Mouse (Mus musculus): ENCODE data around the gene Arhgap21.
"Not testable (repeated sequence)": the region's sequence is repeated elsewhere in the genome, so short reads cannot be mapped to it uniquely, and the experiment has no call there.

The Arhgap21 gene

DNA sequence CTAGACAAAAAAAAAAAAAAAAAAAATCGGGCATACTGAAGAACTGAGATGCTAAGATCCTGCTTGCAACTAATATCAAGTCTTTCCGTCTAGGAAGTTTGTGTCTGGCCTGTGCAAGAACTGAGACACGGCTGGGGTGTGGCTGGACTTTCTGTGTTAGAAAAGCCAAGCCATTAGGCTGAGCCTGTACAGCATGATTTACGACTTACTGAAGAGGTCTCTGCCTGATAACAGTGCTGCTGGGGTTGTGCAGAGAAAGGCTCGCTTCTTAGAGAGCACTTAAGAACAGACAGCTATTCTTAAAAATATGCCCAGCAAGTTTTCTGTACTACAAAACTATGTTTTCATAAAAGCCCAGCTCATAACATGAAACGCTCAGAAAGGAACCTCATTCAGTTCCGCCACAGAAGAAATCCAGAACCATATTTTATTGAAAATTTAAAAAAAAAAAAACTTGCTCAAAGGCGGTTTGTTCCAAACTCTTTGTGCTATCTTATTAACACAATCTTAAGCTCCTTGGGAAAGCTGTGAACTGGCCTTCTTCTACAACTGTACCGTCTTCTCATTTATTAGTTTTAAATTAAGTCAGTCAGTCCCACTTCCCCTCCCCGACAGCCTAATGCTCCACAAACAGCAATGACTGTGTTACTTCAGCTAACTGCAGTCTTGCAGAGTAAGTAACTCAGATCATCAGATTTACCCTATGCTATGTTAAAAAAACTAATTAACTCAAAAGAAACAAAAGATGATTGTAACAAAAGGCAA is 26.1 kb downstream of the Arhgap21 start:
- DNase-seq (ENCODE audit: inconsistent age in 2 of 2, low spot score in 1 of 2), result peak in 1 of 2 experiments; percentile 66

GRCm38 (mm10) chr2:20941105-20941504 is 27.6 kb downstream of the Arhgap21 start:
- DNase-seq (ENCODE audit: inconsistent age in 2 of 2, low spot score in 1 of 2), result no peak

GRCm38 (mm10) chr2:20939367-20939766 is 29.3 kb downstream of the Arhgap21 start:
- no peak for DNase-seq (ENCODE audit: inconsistent age in 2 of 2, low spot score in 1 of 2)

DNA sequence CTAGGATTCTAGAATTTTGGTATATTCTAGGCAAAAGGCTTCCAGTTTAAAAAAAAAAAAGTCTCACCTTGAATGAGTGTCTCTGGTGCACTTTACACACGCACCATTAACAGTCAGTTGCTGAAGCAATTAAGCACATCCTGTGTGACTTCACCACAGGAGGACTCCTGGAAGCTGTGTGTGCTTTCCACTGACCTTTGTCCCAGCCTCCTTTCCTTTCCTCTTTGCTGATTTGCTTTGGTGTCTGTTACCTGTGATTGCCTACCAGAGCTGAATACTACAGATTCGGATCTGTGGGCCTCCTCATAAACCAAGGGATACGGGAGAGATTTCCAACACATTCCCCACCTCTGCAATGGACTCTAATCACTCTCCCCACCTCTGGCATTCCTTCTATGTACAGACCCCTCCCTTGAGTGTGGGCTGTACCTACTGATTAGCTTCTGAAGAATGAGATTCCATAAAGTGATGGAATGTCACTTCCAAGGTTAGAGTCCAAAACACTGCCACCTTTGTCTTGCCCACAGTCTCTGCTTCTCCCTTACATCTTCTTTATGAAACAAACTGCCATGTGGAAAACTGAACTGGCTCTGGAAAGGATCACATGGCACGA is 32.0 kb downstream of the Arhgap21 start:
- no peak for DNase-seq (ENCODE audit: inconsistent age in 2 of 2, low spot score in 1 of 2)

- no peak for DNase-seq (ENCODE audit: inconsistent age in 2 of 2, low spot score in 1 of 2)
These were observed 34.3 kb downstream of the Arhgap21 start for GRCm38 (mm10) chr2:20934406-20934805.

GRCm38 (mm10) chr2:20932748-20933313 is 35.9 kb downstream of the Arhgap21 start:
- DNase-seq (ENCODE audit: inconsistent age in 2 of 2, low spot score in 1 of 2), result no peak

GRCm38 (mm10) chr2:20931761-20932160 is 36.9 kb downstream of the Arhgap21 start:
- DNase-seq (ENCODE audit: inconsistent age in 2 of 2, low spot score in 1 of 2), result not testable (repeated sequence)

DNA sequence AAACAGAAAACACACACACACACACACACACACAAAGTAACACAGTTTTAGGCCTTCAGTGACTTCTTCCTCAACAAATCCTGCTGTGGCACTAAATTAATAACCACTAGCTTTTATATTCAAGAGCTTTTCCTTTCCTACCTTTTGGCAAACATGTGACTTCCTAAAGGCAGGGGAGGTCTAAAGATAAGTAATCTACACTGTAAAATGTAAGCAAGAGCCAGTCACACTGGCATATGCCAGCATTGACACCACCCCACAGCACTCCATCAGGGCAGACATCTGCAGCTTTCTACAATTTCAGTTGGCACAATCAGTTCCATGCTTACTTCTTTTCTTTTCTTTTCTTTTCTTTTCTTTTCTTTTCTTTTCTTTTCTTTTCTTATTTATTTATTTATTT is 40.2 kb downstream of the Arhgap21 start:
- no peak for DNase-seq (ENCODE audit: inconsistent age in 2 of 2, low spot score in 1 of 2)

- no peak for DNase-seq (ENCODE audit: inconsistent age in 2 of 2, low spot score in 1 of 2)
These were observed 43.7 kb downstream of the Arhgap21 start for GRCm38 (mm10) chr2:20924938-20925337.

GRCm38 (mm10) chr2:20922366-20922765 is 46.3 kb downstream of the Arhgap21 start:
- DNase-seq (ENCODE audit: inconsistent age in 2 of 2, low spot score in 1 of 2), result peak in 1 of 2 experiments; percentile 64

DNA sequence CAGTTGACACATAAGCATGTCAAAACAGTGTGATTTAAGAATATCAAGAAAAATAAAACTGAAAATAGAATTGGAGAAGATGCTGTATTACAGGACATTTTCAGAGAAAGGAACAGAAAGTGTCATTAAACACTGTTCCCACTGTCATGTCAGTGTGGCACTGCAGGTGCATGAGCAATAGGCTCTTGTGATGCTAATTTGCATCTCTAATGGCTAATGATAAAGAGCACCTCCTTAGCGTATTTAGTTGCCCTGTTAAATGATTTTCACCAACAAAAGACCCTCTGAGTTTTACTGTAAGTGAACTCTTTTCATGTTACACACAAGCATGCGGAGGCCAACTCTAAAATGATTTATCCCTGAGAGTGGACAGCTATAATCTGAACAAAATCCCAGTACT is 47.1 kb downstream of the Arhgap21 start:
- DNase-seq (ENCODE audit: inconsistent age in 2 of 2, low spot score in 1 of 2), result no peak

- DNase-seq (ENCODE audit: inconsistent age in 2 of 2, low spot score in 1 of 2), result no peak
These were observed 47.7 kb downstream of the Arhgap21 start for GRCm38 (mm10) chr2:20921021-20921420.

GRCm38 (mm10) chr2:20914531-20915320 is 54.0 kb downstream of the Arhgap21 start:
- peak in 1 of 2 experiments; percentile 82 for DNase-seq (ENCODE audit: inconsistent age in 2 of 2, low spot score in 1 of 2)

DNA sequence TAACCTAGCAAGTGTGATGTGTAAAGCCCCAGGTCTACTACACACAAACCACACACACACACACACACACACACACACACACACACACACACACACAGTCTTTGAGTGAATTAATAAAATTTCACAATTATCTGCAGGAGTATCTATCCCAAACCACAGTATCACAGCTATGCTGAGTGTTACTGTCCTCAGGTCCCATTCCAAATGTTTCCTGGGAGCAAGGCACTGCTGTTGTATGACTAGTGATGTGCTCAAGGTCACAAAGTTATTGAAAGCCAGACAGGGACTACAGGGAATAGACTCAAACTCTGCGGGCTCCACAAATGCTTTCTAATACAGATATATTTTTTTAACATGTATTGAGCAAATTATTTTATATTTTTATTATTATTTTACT is 55.7 kb downstream of the Arhgap21 start:
- DNase-seq (ENCODE audit: inconsistent age in 2 of 2, low spot score in 1 of 2), result peak in 1 of 2 experiments; percentile 79

DNA sequence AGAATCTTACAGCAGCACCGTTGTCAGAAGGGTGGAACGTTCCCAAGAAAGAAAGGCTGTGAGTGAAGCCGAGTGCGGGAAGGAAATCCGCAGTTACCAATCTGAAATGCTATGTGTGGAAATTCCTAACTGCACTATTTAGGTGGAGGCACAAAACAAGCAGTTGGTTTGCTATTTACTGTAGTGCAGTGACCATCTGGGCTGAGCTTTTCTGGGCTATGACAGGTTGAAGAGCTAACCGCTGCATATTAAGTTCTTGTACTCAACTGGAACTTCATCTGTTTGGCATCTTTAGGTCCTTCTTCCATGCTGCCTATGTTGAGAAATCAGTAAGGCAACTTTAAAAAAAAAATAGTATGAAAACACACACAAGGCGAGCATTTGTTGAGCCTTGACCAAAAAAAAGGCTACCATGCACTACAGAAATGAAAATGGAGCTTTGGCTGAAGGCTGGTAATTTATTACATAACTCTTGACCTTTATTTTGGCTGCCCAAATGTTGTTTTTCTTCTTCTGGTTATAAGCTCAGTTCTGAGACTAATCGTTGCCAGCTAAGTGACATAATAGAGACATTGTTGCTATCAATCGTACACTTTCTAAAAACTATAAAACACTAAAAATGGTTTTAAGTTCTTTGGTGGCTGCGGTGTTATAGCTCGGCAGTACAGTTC is 56.2 kb downstream of the Arhgap21 start:
- peak in 1 of 2 experiments; percentile 81 for DNase-seq (ENCODE audit: inconsistent age in 2 of 2, low spot score in 1 of 2)

DNA sequence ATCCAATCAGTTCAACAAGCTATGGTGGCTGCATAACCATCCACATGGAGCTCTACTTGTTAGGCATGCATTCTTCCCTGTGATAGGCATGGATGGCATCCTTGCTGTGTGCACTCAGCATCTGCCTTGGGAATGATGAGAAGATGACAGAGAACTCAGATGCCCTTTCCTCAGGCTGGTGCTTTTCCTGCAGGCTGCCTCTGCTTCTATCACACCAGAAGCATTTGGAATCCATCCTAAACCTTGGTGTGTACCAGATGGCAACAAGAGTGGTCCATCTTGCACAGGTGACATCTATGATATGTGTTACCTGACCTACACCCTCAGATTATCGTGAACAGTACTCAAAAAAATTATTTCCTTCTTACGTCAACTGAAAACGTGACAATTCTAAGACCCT is 58.2 kb downstream of the Arhgap21 start:
- no peak for DNase-seq (ENCODE audit: inconsistent age in 2 of 2, low spot score in 1 of 2)

GRCm38 (mm10) chr2:20909404-20909803 is 59.3 kb downstream of the Arhgap21 start:
- peak; percentile 33 to 72 for DNase-seq (ENCODE audit: inconsistent age in 2 of 2, low spot score in 1 of 2)

DNA sequence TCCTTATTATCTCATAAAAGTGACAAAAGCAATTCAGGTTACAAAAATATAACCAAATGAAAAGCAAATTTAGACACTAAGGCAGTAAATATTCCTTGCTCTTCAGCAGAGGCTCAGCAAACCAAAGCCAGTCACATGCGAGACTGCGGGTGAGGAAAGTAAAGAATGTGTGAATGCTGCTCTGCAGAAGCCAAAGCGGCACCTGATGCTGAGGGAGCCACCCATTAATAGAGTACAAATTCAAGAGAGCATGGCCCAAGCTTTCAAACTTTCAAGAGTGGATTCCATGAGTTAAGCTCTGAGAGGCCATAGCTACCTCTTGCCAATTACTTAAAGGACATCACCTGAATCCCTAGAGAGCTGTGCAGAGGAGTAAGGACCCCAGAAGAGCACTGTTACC is 61.4 kb downstream of the Arhgap21 start:
- DNase-seq (ENCODE audit: inconsistent age in 2 of 2, low spot score in 1 of 2), result no peak

- no peak for DNase-seq (ENCODE audit: inconsistent age in 2 of 2, low spot score in 1 of 2)
These were observed 63.3 kb downstream of the Arhgap21 start for GRCm38 (mm10) chr2:20905411-20905810.

DNA sequence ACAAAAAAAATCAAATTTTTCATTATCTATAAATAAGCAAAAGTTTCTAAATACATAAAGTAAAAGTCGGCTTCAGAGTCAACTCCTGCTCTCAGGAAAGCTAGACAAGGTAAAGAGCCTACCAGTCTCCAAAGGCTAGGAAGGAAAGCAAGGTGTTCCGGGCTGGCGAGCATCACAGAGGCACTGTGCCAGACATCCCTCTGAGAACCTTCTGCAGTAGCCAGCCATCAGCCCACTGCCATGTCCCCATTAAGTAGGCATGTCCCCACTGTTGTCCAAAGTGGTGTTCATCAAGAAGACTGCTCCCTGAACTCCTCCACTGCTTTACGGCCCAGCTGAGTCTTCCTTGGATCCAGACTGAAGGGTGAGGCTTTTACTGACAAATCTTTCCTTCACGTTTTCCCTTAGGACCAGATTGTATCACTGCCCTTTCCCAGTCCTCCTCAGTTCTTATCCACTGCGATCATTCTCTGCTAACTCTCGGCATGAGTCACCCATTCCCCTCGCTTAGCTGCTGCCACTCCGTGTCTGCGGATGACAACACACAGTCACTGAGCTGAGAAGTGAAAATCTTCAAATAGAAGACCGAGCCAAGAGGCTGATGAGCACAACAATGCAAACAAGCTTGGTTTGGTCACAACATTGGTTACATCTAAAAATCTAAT is 65.6 kb downstream of the Arhgap21 start:
- peak; percentile 53 to 79 for DNase-seq (ENCODE audit: inconsistent age in 2 of 2, low spot score in 1 of 2)

All from adrenal gland, adult (tissue).